8 mouse cellular contexts compared by ENCODE assay signal in genomic region chr5:134551233-134552109, GRCm38 (mm10). TPM values are rescaled to one million over a fixed set of nuclear protein-coding genes. Genes with fewer than 3 reads are reported as not detected.
A peak's percentile ranks its signal among the peaks of the same experiment; 100 is the strongest.
DNase-seq lines count a peak whose midpoint lies in the region; ATAC-seq and TF ChIP-seq lines count a peak whose summit lies in the region.

No protein-coding gene starts in this region.

- H3K9me3 ChIP-seq in MEL (replicated peaks; ENCODE audit: insufficient read depth, low read length) = no peaks in the 10 kb centered on the region
- no peaks in the 10 kb centered on the region for H3K9me3 ChIP-seq in limb, embryonic 10.5 days (replicated peaks)
- H3K9me3 ChIP-seq in midbrain, embryonic 12.5 days = no peaks in the 10 kb centered on the region

- peaks cover 1% of the 10 kb centered on the region; the same call in 1 of the 2 replicates for H3K79me2 ChIP-seq in MEL (ENCODE audit: control insufficient read depth, insufficient read depth, low read length, poor library complexity)

- no peak for TF ChIP-seq EP300 in MEL (IDR thresholded peaks at IDR 0.05; ENCODE audit: low read depth in 1 of 2, low read length in 2 of 2)

- H3K36me3 ChIP-seq in MEL (ENCODE audit: control insufficient read depth in 1 of 2, insufficient read depth in 2 of 2, low read length in 2 of 2) = peaks cover 0 to 4% of the 10 kb centered on the region in 2 experiments; a peak in 1 of 4 replicates
- peaks cover 22% of the 10 kb centered on the region for H3K36me3 ChIP-seq in limb, embryonic 10.5 days
- 0 out of 2 replicates have a peak, but pooled peaks cover 3% of the 10 kb centered on the region for H3K36me3 ChIP-seq in midbrain, embryonic 12.5 days

- H3K4me3 ChIP-seq in MEL (ENCODE audit: control insufficient read depth in 1 of 2, insufficient read depth in 1 of 2, low read depth in 2 of 2, low read length in 2 of 2) = peak overlapping the region; percentile 75 to 99
- H3K4me3 ChIP-seq in limb, embryonic 10.5 days = peak overlapping the region; percentile 70
- peak overlapping the region; percentile 89 for H3K4me3 ChIP-seq in midbrain, embryonic 12.5 days

- no peak for TF ChIP-seq POLR2A in MEL (IDR thresholded peaks at IDR 0.05; ENCODE audit: control insufficient read depth in 1 of 2, insufficient read depth in 1 of 2, low read depth in 1 of 2, low read length in 2 of 2, poor library complexity in 1 of 2)

- no peak for TF ChIP-seq RAD21 in MEL (IDR thresholded peaks at IDR 0.05; ENCODE audit: low read depth, low read length)

- 2% methylated on average over 52 of the region's 52 CpGs for WGBS in limb, embryonic 10.5 days
- WGBS in midbrain, embryonic 12.5 days = under 1% methylated on average over 50 of the region's 52 CpGs

- H3K9ac ChIP-seq in MEL (ENCODE audit: control insufficient read depth, low read depth, low read length, poor library complexity, severe bottlenecking) = peak overlapping the region; percentile 81
- peak overlapping the region; percentile 97 for H3K9ac ChIP-seq in midbrain, embryonic 12.5 days (replicated peaks)

- H3K27ac ChIP-seq in MEL (ENCODE audit: control insufficient read depth, low read depth, low read length) = peak overlapping the region; percentile 19; the same call in 1 of the 2 replicates
- peak overlapping the region; percentile 96 for H3K27ac ChIP-seq in limb, embryonic 10.5 days
- peak overlapping the region; percentile 99 for H3K27ac ChIP-seq in midbrain, embryonic 12.5 days (replicated peaks)

- peak; percentile 9 for ATAC-seq in inflammation-experienced regulatory T-cells, adult 6 months
- ATAC-seq in midbrain, embryonic 12.5 days (ENCODE audit: low FRiP score, low read depth) = peak; percentile 12; the same call in 1 of the 2 replicates

- no peak for TF ChIP-seq CTCF in MEL (IDR thresholded peaks at IDR 0.05 in 2 of 3, conservative IDR thresholded peaks at IDR 0.05 in 1 of 3; ENCODE audit: control insufficient read depth in 1 of 3, insufficient read depth in 1 of 3, low read depth in 2 of 3, low read length in 3 of 3, poor library complexity in 1 of 3, severe bottlenecking in 1 of 3)

- peaks cover 0 to 10% of the 10 kb centered on the region in 2 experiments; a peak in 3 of 4 replicates for H3K4me1 ChIP-seq in MEL (ENCODE audit: control insufficient read depth in 1 of 2, insufficient read depth in 2 of 2, low read length in 2 of 2)
- peaks cover 51% of the 10 kb centered on the region for H3K4me1 ChIP-seq in limb, embryonic 10.5 days
- peaks cover 60% of the 10 kb centered on the region for H3K4me1 ChIP-seq in midbrain, embryonic 12.5 days

- H3K27me3 ChIP-seq in MEL (ENCODE audit: control insufficient read depth in 1 of 2, insufficient read depth in 2 of 2, low read length in 2 of 2) = no peaks in the 10 kb centered on the region
- no peaks in the 10 kb centered on the region for H3K27me3 ChIP-seq in limb, embryonic 10.5 days (ENCODE audit: low read depth, poor library complexity, severe bottlenecking)
- H3K27me3 ChIP-seq in midbrain, embryonic 12.5 days = no peaks in the 10 kb centered on the region

- DNase-seq in 3134 (ENCODE audit: extremely low read depth, insufficient read length, low spot score) = peak; percentile 77
- DNase-seq in MEL (ENCODE audit: low read depth, low spot score) = peak; percentile 41
- DNase-seq in cerebellum, postnatal 14 days = peak; percentile 68 to 76
- DNase-seq in gastrocnemius, postnatal 10 days = peak; percentile 42
- peak; percentile 66 for DNase-seq in limb, embryonic 10.5 days (ENCODE audit: low spot score)
- DNase-seq in testis, postnatal 10 days (ENCODE audit: low spot score) = peak; percentile 59

- H3K4me2 ChIP-seq in midbrain, embryonic 12.5 days (replicated peaks) = peak overlapping the region; percentile 89

TF ChIP-seq in MEL, 35 proteins besides CTCF, POLR2A, EP300 and RAD21:
- TF ChIP-seq SMC3 (IDR thresholded peaks at IDR 0.05; ENCODE audit: low read depth, low read length) (no peak), GABPA (IDR thresholded peaks at IDR 0.05; ENCODE audit: low read depth, low read length) (no peak), MAX (IDR thresholded peaks at IDR 0.05; ENCODE audit: low read length) (no peak), USF1 (IDR thresholded peaks at IDR 0.05; ENCODE audit: low read depth, low read length) (no peak), CHD2 (IDR thresholded peaks at IDR 0.05; ENCODE audit: low read length) (no peak), ZNF384 (IDR thresholded peaks at IDR 0.05; ENCODE audit: low read depth, low read length) (no peak), KAT2A (conservative IDR thresholded peaks at IDR 0.05; ENCODE audit: low read depth, low read length) (no peak)

RNA-seq across cellular contexts. Expression of gene Clip2, which starts 0.8 kb away (rescaled TPM):
- total RNA-seq in MEL (2012; rRNA removed) = 3.5 and 4.4 TPM in 2 replicates
- polyA plus RNA-seq in MEL (2012; ENCODE audit: insufficient read depth in 1 of 2, insufficient read length in 2 of 2, low read depth in 1 of 2, low replicate concordance in 2 of 2, missing spikeins in 1 of 2) = 1 to 10 TPM in 1 of 2 experiments, not detected in 1; 7.4 TPM
- 10 to 100 TPM; 10.1 to 12.8 TPM for total RNA-seq in gastrocnemius, postnatal 10 days (2021)
- under 1 TPM; 0.55 to 0.88 (median 0.74) TPM for polyA plus RNA-seq in inflammation-experienced regulatory T-cells, adult 6 months (2017; shearing (Covaris generic))
- polyA plus RNA-seq in limb, embryonic 10.5 days (2016; fragmentation: Nextera tagmentation; extraction: Ambion mirVana) = 5.9 and 7.1 TPM in 2 replicates
- 11.4 and 11.9 TPM in 2 replicates for polyA plus RNA-seq in midbrain, embryonic 12.5 days (2016; fragmentation: Nextera tagmentation; extraction: Ambion mirVana)

RNA-seq across cellular contexts. Expression of gene Syna, which starts 8.5 kb away (rescaled TPM):
- 0.07 TPM in 1 of 2 replicates, not detected in the other for total RNA-seq in MEL (2012; rRNA removed)
- polyA plus RNA-seq in MEL (2012; ENCODE audit: insufficient read depth in 1 of 2, insufficient read length in 2 of 2, low read depth in 1 of 2, low replicate concordance in 2 of 2, missing spikeins in 1 of 2) = under 1 TPM in 1 of 2 experiments, not detected in 1; 0.21 TPM
- under 1 TPM; 0.14 to 0.16 TPM for total RNA-seq in gastrocnemius, postnatal 10 days (2021)
- polyA plus RNA-seq in inflammation-experienced regulatory T-cells, adult 6 months (2017; shearing (Covaris generic)) = 1 to 10 TPM in 1 of 3 experiments, under 1 TPM in 1, not detected in 1; 0.28 to 1.1 TPM
- polyA plus RNA-seq in limb, embryonic 10.5 days (2016; fragmentation: Nextera tagmentation; extraction: Ambion mirVana) = 0.06 and 0.08 TPM in 2 replicates
- 0.13 and 0.29 TPM in 2 replicates for polyA plus RNA-seq in midbrain, embryonic 12.5 days (2016; fragmentation: Nextera tagmentation; extraction: Ambion mirVana)

RNA-seq across cellular contexts. Expression of gene Rfc2, which starts 29.7 kb away (rescaled TPM):
- 268 and 304 TPM in 2 replicates for total RNA-seq in MEL (2012; rRNA removed)
- 100 to 1,000 TPM in 1 of 2 experiments, not detected in 1; 424 TPM for polyA plus RNA-seq in MEL (2012; ENCODE audit: insufficient read depth in 1 of 2, insufficient read length in 2 of 2, low read depth in 1 of 2, low replicate concordance in 2 of 2, missing spikeins in 1 of 2)
- 10 to 100 TPM; 18.8 to 25.7 TPM for total RNA-seq in gastrocnemius, postnatal 10 days (2021)
- polyA plus RNA-seq in inflammation-experienced regulatory T-cells, adult 6 months (2017; shearing (Covaris generic)) = 100 to 1,000 TPM; 140 to 223 (median 144) TPM
- polyA plus RNA-seq in limb, embryonic 10.5 days (2016; fragmentation: Nextera tagmentation; extraction: Ambion mirVana) = 431 and 443 TPM in 2 replicates
- polyA plus RNA-seq in midbrain, embryonic 12.5 days (2016; fragmentation: Nextera tagmentation; extraction: Ambion mirVana) = 264 and 268 TPM in 2 replicates

Comparison
In these comparisons a context has a peak if more than half of its experiments do, and no peak if none do; other contexts are left out.
1. Peak in every context shown above with its lines: DNase-seq, ATAC-seq, H3K4me3 ChIP-seq and H3K27ac ChIP-seq.
2. H3K27ac ChIP-seq: peak in every context shown above with its lines; median percentile 99 in midbrain, embryonic 12.5 days; 96 in limb, embryonic 10.5 days; 19 in MEL.